Mouse (Mus musculus) liver, embryonic 16.5 days (tissue): ENCODE data around the gene Rbm4. TPM values are rescaled to one million over a fixed set of nuclear protein-coding genes. Genes with fewer than 3 reads are reported as not detected.
A peak's percentile ranks its signal among the peaks of the same experiment; 100 is the strongest.

Experiments used
- ATAC-seq: fragments of 200-750 bp; cut with Nextera tagmentation; 2 replicates; pipeline ENCODE4 v1.8.0; 2017; ENCODE audit warnings: low read depth, mild to moderate bottlenecking, moderate number of reproducible peaks, moderate library complexity
- H3K27ac ChIP-seq: fragments of 300-500 bp; sonication (generic); 2 replicates; pipeline ENCODE4 v1.5.1; 2014; ENCODE audit warnings: mild to moderate bottlenecking, low read length
- H3K27me3 ChIP-seq: fragments of 300-500 bp; sonication (generic); 2 replicates; pipeline ENCODE4 v1.6.1; 2014; ENCODE audit warnings: low read depth, low read length, mixed read lengths; ENCODE audit not compliant: control insufficient read depth, insufficient read depth
- H3K36me3 ChIP-seq: fragments of 300-500 bp; sonication (generic); 2 replicates; pipeline ENCODE4 v1.6.1; 2014; ENCODE audit warnings: mild to moderate bottlenecking; ENCODE audit not compliant: control insufficient read depth, insufficient read depth
- H3K4me1 ChIP-seq: fragments of 300-500 bp; sonication (generic); 2 replicates; pipeline ENCODE4 v1.6.1; 2014; ENCODE audit warnings: low read depth, low read length, mixed read lengths; ENCODE audit not compliant: control insufficient read depth
- H3K4me2 ChIP-seq: fragments of 300-500 bp; sonication (generic); 2 replicates; pipeline ENCODE4 v1.6.1; 2014; ENCODE audit warnings: low read depth, low read length, mixed read lengths
- H3K4me3 ChIP-seq: fragments of 300-500 bp; sonication (generic); 2 replicates; pipeline ENCODE4 v1.5.1; 2014; ENCODE audit warnings: low read depth, mild to moderate bottlenecking, low read length
- H3K9ac ChIP-seq: fragments of 300-500 bp; sonication (generic); 2 replicates; pipeline ENCODE4 v1.6.1; 2014; ENCODE audit warnings: low read depth, low read length
- H3K9me3 ChIP-seq: fragments of 300-500 bp; sonication (generic); replicated peaks from 2 replicates; pipeline ENCODE4 v1.6.1; 2016; ENCODE audit warnings: low read length; ENCODE audit not compliant: control insufficient read depth
- WGBS: fragments of 180-500 bp; shearing (Covaris S2); extraction: QIAGEN DNeasy Blood & Tissue Kit; methylation state at CpG from one replicate; pipeline ENCODE4 v1.1.7; 2014; ENCODE audit not compliant: insufficient replicate concordance; 5-methylcytosine and 5-hydroxymethylcytosine counted together
- polyA plus RNA-seq: library from polyadenylated mRNA; unstranded; fragments of >200 nt; fragmentation: Nextera tagmentation; extraction: Ambion mirVana; gene quantifications from 2 replicates; pipeline ENCODE4 v1.2.1, GENCODE M21; 2015

Rbm4 gene
- polyA plus RNA-seq, 1 experiment from 2014 or later = 29.2 TPM

DNA sequence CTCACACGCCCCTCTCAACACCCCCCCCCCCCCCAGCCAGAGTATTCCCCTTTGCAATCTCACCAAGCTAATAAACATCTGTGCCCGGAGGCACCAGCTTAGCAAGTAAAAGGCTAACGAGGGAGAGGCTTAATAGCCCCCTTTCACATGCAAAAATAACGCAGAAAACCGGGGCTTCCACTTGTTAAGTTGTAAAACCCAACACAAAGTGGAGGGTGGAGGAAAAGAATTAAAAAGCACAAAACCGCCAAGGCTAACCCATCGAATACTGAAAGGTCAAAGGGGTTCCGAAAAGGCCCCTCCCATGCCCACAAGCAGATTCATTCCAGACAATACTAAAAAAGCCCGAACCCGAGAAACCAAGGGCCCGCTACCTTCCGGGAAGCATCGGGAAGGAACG lies 16.6 kb upstream of the Rbm4 start:
- under 1% methylated on average over 14 of the region's 14 CpGs for WGBS
- ATAC-seq = no peak
- Histone ChIP-seq H3K4me3 (peak overlapping the region; percentile 87), H3K27ac (peak overlapping the region; percentile 91), H3K27me3 (no peaks in the 10 kb centered on the region), H3K4me1 (peaks cover 23% of the 10 kb centered on the region), H3K9me3 (no peaks in the 10 kb centered on the region), H3K9ac (peak overlapping the region; percentile 75), H3K4me2 (peak overlapping the region; percentile 80), H3K36me3 (no peaks in the 10 kb centered on the region)

GRCm38 (mm10) chr19:4803283-4803682 lies 9.6 kb upstream of the Rbm4 start:
- Histone ChIP-seq H3K27ac (no peak overlapping the region), H3K4me2 (no peak overlapping the region), H3K9ac (no peak overlapping the region), H3K36me3 (peaks cover 45% of the 10 kb centered on the region), H3K9me3 (no peaks in the 10 kb centered on the region), H3K4me1 (peaks cover 5% of the 10 kb centered on the region), H3K27me3 (no peaks in the 10 kb centered on the region), H3K4me3 (no peak overlapping the region)
- 84% methylated on average over 10 of the region's 10 CpGs for WGBS
- ATAC-seq = no peak

GRCm38 (mm10) chr19:4802691-4803091 lies 9.0 kb upstream of the Rbm4 start:
- 95% methylated on average over 7 of the region's 7 CpGs for WGBS
- peaks cover 1% of the 10 kb centered on the region for H3K4me1 ChIP-seq

GRCm38 (mm10) chr19:4799083-4799482 lies 5.4 kb upstream of the Rbm4 start:
- Histone ChIP-seq H3K4me3 (no peak overlapping the region), H3K27me3 (no peaks in the 10 kb centered on the region), H3K27ac (no peak overlapping the region), H3K36me3 (peaks cover 45% of the 10 kb centered on the region), H3K9me3 (no peaks in the 10 kb centered on the region), H3K4me2 (no peak overlapping the region), H3K4me1 (peaks cover 31% of the 10 kb centered on the region), H3K9ac (no peak overlapping the region)
- no peak for ATAC-seq
- 87% methylated on average over 5 of the region's 5 CpGs for WGBS

More at GRCm38 (mm10) chr19:4802691-4803091, 9.0 kb upstream of the Rbm4 start:
- no peaks in the 10 kb centered on the region for H3K9me3 ChIP-seq
- peaks cover 45% of the 10 kb centered on the region for H3K36me3 ChIP-seq
- no peak overlapping the region for H3K4me3 ChIP-seq
- H3K27ac ChIP-seq = no peak overlapping the region
- H3K9ac ChIP-seq = no peak overlapping the region
- no peaks in the 10 kb centered on the region for H3K27me3 ChIP-seq
- 0 out of 2 replicates have a peak, but pooled peaks have one; percentile 16 for ATAC-seq
- no peak overlapping the region for H3K4me2 ChIP-seq

- no peak overlapping the region for H3K27ac ChIP-seq
- WGBS = 93% methylated on average over 2 of the region's 2 CpGs
Observed at GRCm38 (mm10) chr19:4797846-4798245, 4.1 kb upstream of the Rbm4 start.

DNA sequence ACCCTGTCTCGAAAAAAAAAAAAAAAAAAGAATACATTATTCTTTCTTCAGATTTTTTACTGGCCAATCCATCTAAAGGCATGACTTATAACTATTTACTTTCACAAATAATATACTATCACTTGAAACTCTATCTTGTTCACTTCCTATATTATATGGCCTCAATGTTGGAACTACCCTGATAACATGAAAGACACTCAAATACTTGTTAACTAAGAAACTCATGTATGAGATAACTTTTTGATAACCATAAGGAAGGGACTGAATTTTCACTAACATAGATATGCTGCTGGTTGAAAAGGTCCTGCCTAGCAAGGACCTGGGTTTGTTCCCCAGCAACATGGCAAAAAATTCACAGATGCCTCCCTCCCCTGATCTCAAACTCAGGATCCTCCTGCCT lies 2.2 kb upstream of the Rbm4 start:
- 69% methylated on average over 1 of the region's 1 CpGs for WGBS
- Histone ChIP-seq H3K4me1 (peaks cover 45% of the 10 kb centered on the region), H3K27ac (peak overlapping the region; percentile 43; the same call in 1 of the 2 replicates)

More at GRCm38 (mm10) chr19:4797846-4798245, 4.1 kb upstream of the Rbm4 start:
- no peaks in the 10 kb centered on the region for H3K27me3 ChIP-seq
- ATAC-seq = no peak
- H3K36me3 ChIP-seq = peaks cover 36% of the 10 kb centered on the region
- no peak overlapping the region for H3K4me3 ChIP-seq
- H3K4me2 ChIP-seq = no peak overlapping the region
- H3K4me1 ChIP-seq = peaks cover 32% of the 10 kb centered on the region
- H3K9ac ChIP-seq = no peak overlapping the region
- no peaks in the 10 kb centered on the region for H3K9me3 ChIP-seq

DNA sequence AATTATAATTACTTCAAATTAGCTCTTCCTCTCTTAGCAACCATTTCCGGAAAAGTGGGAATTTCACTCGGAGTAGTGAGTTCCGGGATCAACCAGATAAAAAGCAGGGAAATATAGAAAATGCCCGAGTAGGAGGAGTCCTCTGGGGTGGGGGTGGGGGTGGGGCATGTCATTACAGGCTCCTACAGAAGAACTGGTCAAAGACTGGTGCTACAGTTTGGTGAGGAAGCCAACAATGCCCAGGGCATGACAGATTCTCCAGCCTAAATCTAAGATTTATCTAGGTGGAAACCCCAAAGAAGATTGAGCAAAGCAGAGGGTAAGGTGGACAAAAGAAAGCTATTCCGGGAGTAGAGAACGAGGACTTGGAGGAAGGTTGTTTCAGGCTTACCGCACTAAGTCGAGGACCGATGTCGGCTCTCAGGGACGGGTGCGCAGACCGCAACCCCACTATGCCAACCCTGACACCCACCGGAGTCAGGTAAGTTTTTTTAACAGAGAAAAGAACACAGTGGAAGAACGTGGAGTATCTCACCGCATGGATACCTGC lies 345 bp downstream of the Rbm4 start:
- Histone ChIP-seq H3K4me2 (peak overlapping the region; percentile 86), H3K36me3 (peaks cover 29% of the 10 kb centered on the region), H3K27me3 (no peaks in the 10 kb centered on the region), H3K4me1 (peaks cover 52% of the 10 kb centered on the region), H3K9ac (peak overlapping the region; percentile 82), H3K9me3 (no peaks in the 10 kb centered on the region), H3K4me3 (peak overlapping the region; percentile 87), H3K27ac (peak overlapping the region; percentile 93)
- ATAC-seq = peak; percentile 40
- under 1% methylated on average over 16 of the region's 16 CpGs for WGBS

More for the DNA sequence above, 2.2 kb upstream of the Rbm4 start:
- Histone ChIP-seq H3K36me3 (peaks cover 28% of the 10 kb centered on the region), H3K9ac (no peak overlapping the region), H3K27me3 (no peaks in the 10 kb centered on the region), H3K4me3 (no peak overlapping the region), H3K4me2 (no peak overlapping the region), H3K9me3 (no peaks in the 10 kb centered on the region)
- no peak for ATAC-seq

GRCm38 (mm10) chr19:4786313-4786712 lies 7.4 kb downstream of the Rbm4 start:
- Histone ChIP-seq H3K27me3 (no peaks in the 10 kb centered on the region), H3K36me3 (peaks cover 64% of the 10 kb centered on the region), H3K4me3 (no peak overlapping the region), H3K4me2 (no peak overlapping the region), H3K4me1 (peaks cover 10% of the 10 kb centered on the region), H3K27ac (no peak overlapping the region), H3K9ac (no peak overlapping the region), H3K9me3 (no peaks in the 10 kb centered on the region)
- ATAC-seq = 0 out of 2 replicates have a peak, but pooled peaks have one; percentile 60
- 81% methylated on average over 2 of the region's 2 CpGs for WGBS

DNA sequence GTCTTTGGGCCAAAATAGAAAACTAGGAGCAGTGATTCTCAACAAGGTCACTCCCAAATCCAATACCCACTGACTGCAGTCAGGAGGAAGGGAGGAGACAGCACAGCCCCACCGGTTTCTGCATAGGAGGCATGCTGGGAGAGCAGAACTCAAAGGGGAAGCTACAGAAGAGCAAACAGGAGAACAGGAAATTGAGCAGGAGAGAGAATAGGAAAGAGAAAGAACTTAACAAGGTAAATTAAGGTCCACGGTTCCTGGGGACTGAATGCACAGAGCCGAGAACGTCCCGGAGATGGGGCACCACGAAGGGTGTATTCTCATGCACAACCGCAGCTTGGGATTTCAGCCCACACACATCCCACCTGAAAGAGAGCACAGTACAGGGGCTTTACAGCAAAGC lies 8.5 kb downstream of the Rbm4 start:
- no peak for ATAC-seq
- WGBS = 76% methylated on average over 7 of the region's 7 CpGs
- Histone ChIP-seq H3K4me1 (peaks cover 1% of the 10 kb centered on the region), H3K9ac (no peak overlapping the region), H3K27ac (no peak overlapping the region), H3K4me2 (no peak overlapping the region), H3K4me3 (no peak overlapping the region), H3K27me3 (no peaks in the 10 kb centered on the region), H3K36me3 (peaks cover 53% of the 10 kb centered on the region), H3K9me3 (no peaks in the 10 kb centered on the region)
